Comparison of ENCODE assay signal across 16 mouse cellular contexts in genomic region chr4:34308921-34309563, GRCm38 (mm10).
DNase-seq lines count a peak whose midpoint lies in the region; ATAC-seq and TF ChIP-seq lines count a peak whose summit lies in the region.
"Had no signal": no experiment of that assay in that cellular context is flagged by ENCODE, and none has a peak within 500 bp of the region (broad histone marks: within the 10 kb centered on the region; RNA-seq: fewer than 3 reads in every experiment).

No protein-coding gene starts in this region.

- no peak overlapping the region for H3K4me3 ChIP-seq in embryonic facial prominence, embryonic 14.5 days (ENCODE audit: low read depth, low read length)
- H3K4me3 ChIP-seq in embryonic facial prominence, embryonic 10.5 days = no peak overlapping the region
- no peak overlapping the region for H3K4me3 ChIP-seq in forebrain, postnatal 0 days (ENCODE audit: low read depth, low read length)
- H3K4me3 ChIP-seq in midbrain, embryonic 16.5 days (ENCODE audit: low read depth, low read length) = no peak overlapping the region
- H3K4me3 ChIP-seq: left cerebral cortex, adult 2 months had no signal

- H3K9me3 ChIP-seq in embryonic facial prominence, embryonic 14.5 days (ENCODE audit: control insufficient read depth, low read length) = no peaks in the 10 kb centered on the region
- H3K9me3 ChIP-seq in embryonic facial prominence, embryonic 10.5 days = no peaks in the 10 kb centered on the region
- no peaks in the 10 kb centered on the region for H3K9me3 ChIP-seq in forebrain, postnatal 0 days (ENCODE audit: low read length)
- H3K9me3 ChIP-seq in midbrain, embryonic 16.5 days (replicated peaks; ENCODE audit: control insufficient read depth, low read length, poor library complexity, severe bottlenecking) = no peaks in the 10 kb centered on the region

- no peaks in the 10 kb centered on the region for H3K36me3 ChIP-seq in embryonic facial prominence, embryonic 14.5 days (ENCODE audit: control insufficient read depth, insufficient read depth, low read length)
- H3K36me3 ChIP-seq in embryonic facial prominence, embryonic 10.5 days (replicated peaks) = no peaks in the 10 kb centered on the region
- no peaks in the 10 kb centered on the region for H3K36me3 ChIP-seq in forebrain, postnatal 0 days (ENCODE audit: insufficient read depth)
- no peaks in the 10 kb centered on the region for H3K36me3 ChIP-seq in midbrain, embryonic 16.5 days (ENCODE audit: control insufficient read depth, insufficient read depth, low read length)

- no peaks in the 10 kb centered on the region for H3K4me1 ChIP-seq in embryonic facial prominence, embryonic 14.5 days (ENCODE audit: control insufficient read depth, insufficient read depth, low read length)
- H3K4me1 ChIP-seq in embryonic facial prominence, embryonic 10.5 days = no peaks in the 10 kb centered on the region
- no peaks in the 10 kb centered on the region for H3K4me1 ChIP-seq in forebrain, postnatal 0 days (ENCODE audit: insufficient read depth)
- H3K4me1 ChIP-seq in midbrain, embryonic 16.5 days (ENCODE audit: control insufficient read depth, insufficient read depth, low read length) = no peaks in the 10 kb centered on the region

- no peak overlapping the region for H3K27ac ChIP-seq in embryonic facial prominence, embryonic 14.5 days (replicated peaks; ENCODE audit: low read depth, low read length)
- H3K27ac ChIP-seq in embryonic facial prominence, embryonic 10.5 days (replicated peaks) = no peak overlapping the region
- no peak overlapping the region for H3K27ac ChIP-seq in forebrain, postnatal 0 days (ENCODE audit: low read depth, low read length)
- H3K27ac ChIP-seq in midbrain, embryonic 16.5 days (ENCODE audit: low read length) = peak overlapping the region; percentile 18; the same call in 1 of the 2 replicates
- H3K27ac ChIP-seq: kidney, postnatal 0 days; left cerebral cortex, adult 2 months; macrophage had no signal

- no peaks in the 10 kb centered on the region for H3K27me3 ChIP-seq in embryonic facial prominence, embryonic 14.5 days (replicated peaks; ENCODE audit: control insufficient read depth, insufficient read depth, low read length)
- H3K27me3 ChIP-seq in embryonic facial prominence, embryonic 10.5 days (replicated peaks; ENCODE audit: low read depth, poor library complexity, severe bottlenecking) = no peaks in the 10 kb centered on the region
- no peaks in the 10 kb centered on the region for H3K27me3 ChIP-seq in forebrain, postnatal 0 days (ENCODE audit: insufficient read depth, low read length)
- H3K27me3 ChIP-seq in midbrain, embryonic 16.5 days (ENCODE audit: control insufficient read depth, insufficient read depth, low read depth, low read length) = no peaks in the 10 kb centered on the region

- peak; percentile 31 for DNase-seq in embryonic facial prominence, embryonic 14.5 days (ENCODE audit: low spot score)
- DNase-seq in embryonic facial prominence, embryonic 10.5 days (ENCODE audit: low spot score) = no peak
- DNase-seq in left cerebral cortex, postnatal 4 days = peak; percentile 35
- DNase-seq in left cerebral cortex, adult 9 months (ENCODE audit: low spot score in 2 of 2) = no peak
- peak; percentile 33 for DNase-seq in forebrain, postnatal 0 days
- DNase-seq in heart, postnatal 10 days = no peak
- no peak for DNase-seq in cerebellum, adult 9-11 months
- DNase-seq: adrenal gland, adult 8-10 months; embryo, embryonic 11 days; gastrocnemius, postnatal 14 days; right cerebral cortex, postnatal 14 days had no signal

- TF ChIP-seq CTCF in forebrain, postnatal 0 days (IDR thresholded peaks at IDR 0.05; ENCODE audit: low read depth) = no peak

- peak; percentile 33; the same call in 1 of the 2 replicates for ATAC-seq in embryonic facial prominence, embryonic 14.5 days (ENCODE audit: low read depth)
- ATAC-seq in forebrain, postnatal 0 days = peak; percentile 69
- ATAC-seq in midbrain, embryonic 16.5 days = peak; percentile 68; the same call in 1 of the 2 replicates

- no peak overlapping the region for H3K9ac ChIP-seq in embryonic facial prominence, embryonic 14.5 days (ENCODE audit: low read depth, low read length)
- H3K9ac ChIP-seq in forebrain, postnatal 0 days = no peak overlapping the region
- H3K9ac ChIP-seq in midbrain, embryonic 16.5 days (ENCODE audit: low read depth, low read length) = no peak overlapping the region

- intact Hi-C loops in left cerebral cortex, postnatal 4 days (cut with DNase I) = no loop called here
- intact Hi-C loops in heart, postnatal 10 days (cut with DNase I) = no loop called here

- H3K4me2 ChIP-seq in embryonic facial prominence, embryonic 14.5 days (ENCODE audit: low read depth, low read length) = no peak overlapping the region
- H3K4me2 ChIP-seq in forebrain, postnatal 0 days (ENCODE audit: low read depth) = no peak overlapping the region
- H3K4me2 ChIP-seq in midbrain, embryonic 16.5 days (ENCODE audit: low read length) = no peak overlapping the region
- H3K4me2 ChIP-seq: liver, embryonic 11.5 days had no signal

- WGBS in embryonic facial prominence, embryonic 14.5 days = 68% methylated on average over 8 of the region's 8 CpGs
- 82% methylated on average over 8 of the region's 8 CpGs for WGBS in embryonic facial prominence, embryonic 10.5 days
- WGBS in forebrain, postnatal 0 days = 59% methylated on average over 8 of the region's 8 CpGs
- WGBS in midbrain, embryonic 16.5 days = 51% methylated on average over 8 of the region's 8 CpGs

Comparison
In these comparisons a context has a peak if more than half of its experiments do, and no peak if none do; other contexts are left out.
1. DNase-seq: peak in embryonic facial prominence, embryonic 14.5 days (single experiment), left cerebral cortex, postnatal 4 days (single experiment) and forebrain, postnatal 0 days (single experiment); none in embryonic facial prominence, embryonic 10.5 days (single experiment), left cerebral cortex, adult 9 months (0 of 2), heart, postnatal 10 days (0 of 2) and cerebellum, adult 9-11 months (single experiment).
2. Peak in every context shown above with its lines, with median percentiles within 50 percentile points of each other: ATAC-seq.